Comparison of ENCODE assay signal across 10 mouse cellular contexts in genomic region chr9:56767653-56768136, GRCm38 (mm10). TPM values are rescaled to one million over a fixed set of nuclear protein-coding genes. Genes with fewer than 3 reads are reported as not detected.
DNase-seq lines count a peak whose midpoint lies in the region; ATAC-seq and TF ChIP-seq lines count a peak whose summit lies in the region.
"Had no signal": no experiment of that assay in that cellular context is flagged by ENCODE, and none has a peak within 500 bp of the region (broad histone marks: within the 10 kb centered on the region; RNA-seq: fewer than 3 reads in every experiment).

No protein-coding gene starts in this region.

- no peak overlapping the region for H3K27ac ChIP-seq in hindbrain, embryonic 12.5 days
- no peak overlapping the region for H3K27ac ChIP-seq in hindbrain, embryonic 10.5 days
- H3K27ac ChIP-seq in forebrain, postnatal 0 days (ENCODE audit: low read depth, low read length) = no peak overlapping the region
- H3K27ac ChIP-seq in lung, embryonic 16.5 days (ENCODE audit: low read length) = peak overlapping the region; percentile 88
- H3K27ac ChIP-seq: stomach, embryonic 15.5 days had no signal

- H3K4me2 ChIP-seq in hindbrain, embryonic 12.5 days (replicated peaks) = no peak overlapping the region
- no peak overlapping the region for H3K4me2 ChIP-seq in forebrain, postnatal 0 days (ENCODE audit: low read depth)
- peak overlapping the region; percentile 26; the same call in 1 of the 2 replicates for H3K4me2 ChIP-seq in lung, embryonic 16.5 days (ENCODE audit: low read depth, low read length)
- H3K4me2 ChIP-seq: stomach, embryonic 15.5 days had no signal

- H3K9me3 ChIP-seq in hindbrain, embryonic 12.5 days (replicated peaks) = no peaks in the 10 kb centered on the region
- H3K9me3 ChIP-seq in hindbrain, embryonic 10.5 days = no peaks in the 10 kb centered on the region
- H3K9me3 ChIP-seq in forebrain, postnatal 0 days (ENCODE audit: low read length) = no peaks in the 10 kb centered on the region
- H3K9me3 ChIP-seq in lung, embryonic 16.5 days (ENCODE audit: control insufficient read depth, low read length) = no peaks in the 10 kb centered on the region
- H3K9me3 ChIP-seq: stomach, embryonic 15.5 days had no signal

- WGBS in hindbrain, embryonic 12.5 days = 60% methylated on average over 9 of the region's 9 CpGs
- 86% methylated on average over 9 of the region's 9 CpGs for WGBS in hindbrain, embryonic 10.5 days
- WGBS in forebrain, postnatal 0 days = 19% methylated on average over 9 of the region's 9 CpGs
- 44% methylated on average over 9 of the region's 9 CpGs for WGBS in lung, embryonic 16.5 days

- no peak overlapping the region for H3K4me3 ChIP-seq in hindbrain, embryonic 12.5 days
- no peak overlapping the region for H3K4me3 ChIP-seq in hindbrain, embryonic 10.5 days
- H3K4me3 ChIP-seq in forebrain, postnatal 0 days (ENCODE audit: low read depth, low read length) = no peak overlapping the region
- H3K4me3 ChIP-seq in lung, embryonic 16.5 days (ENCODE audit: low read length) = no peak overlapping the region
- H3K4me3 ChIP-seq: stomach, embryonic 15.5 days had no signal

- no peak for TF ChIP-seq CTCF in forebrain, postnatal 0 days (IDR thresholded peaks at IDR 0.05; ENCODE audit: low read depth)

- ATAC-seq in hindbrain, embryonic 12.5 days (ENCODE audit: low FRiP score) = peak; percentile 72
- peak; percentile 76 for ATAC-seq in forebrain, postnatal 0 days
- ATAC-seq in lung, embryonic 16.5 days (ENCODE audit: low read depth) = peak; percentile 86

- H3K27me3 ChIP-seq in hindbrain, embryonic 12.5 days = no peaks in the 10 kb centered on the region
- H3K27me3 ChIP-seq in hindbrain, embryonic 10.5 days (ENCODE audit: insufficient read depth, poor library complexity, severe bottlenecking) = no peaks in the 10 kb centered on the region
- H3K27me3 ChIP-seq in forebrain, postnatal 0 days (ENCODE audit: insufficient read depth, low read length) = no peaks in the 10 kb centered on the region
- H3K27me3 ChIP-seq in lung, embryonic 16.5 days (ENCODE audit: control insufficient read depth, insufficient read depth, low read depth, low read length) = no peaks in the 10 kb centered on the region
- H3K27me3 ChIP-seq: stomach, embryonic 15.5 days had no signal

- no peaks in the 10 kb centered on the region for H3K36me3 ChIP-seq in hindbrain, embryonic 12.5 days
- H3K36me3 ChIP-seq in hindbrain, embryonic 10.5 days = no peaks in the 10 kb centered on the region
- H3K36me3 ChIP-seq in forebrain, postnatal 0 days (ENCODE audit: insufficient read depth) = peaks cover 3% of the 10 kb centered on the region; the same call in 1 of the 2 replicates
- H3K36me3 ChIP-seq in lung, embryonic 16.5 days (ENCODE audit: control insufficient read depth, insufficient read depth, low read length) = no peaks in the 10 kb centered on the region
- H3K36me3 ChIP-seq: stomach, embryonic 15.5 days had no signal

- no peak for DNase-seq in hindbrain, embryonic 10.5 days (ENCODE audit: low spot score)
- DNase-seq in cerebellum, postnatal 14 days = peak; percentile 77 to 79
- peak; percentile 50 for DNase-seq in forebrain, postnatal 0 days
- no peak for DNase-seq in ovary, adult 18-20 months (ENCODE audit: low spot score)
- DNase-seq in ovary, postnatal 14 days (ENCODE audit: low spot score) = no peak
- DNase-seq in left cerebral cortex, postnatal 25 days (ENCODE audit: low spot score in 2 of 2) = no peak
- DNase-seq: embryo, embryonic 11 days had no signal

- H3K9ac ChIP-seq in hindbrain, embryonic 12.5 days = no peak overlapping the region
- no peak overlapping the region for H3K9ac ChIP-seq in forebrain, postnatal 0 days
- H3K9ac ChIP-seq in lung, embryonic 16.5 days (ENCODE audit: low read length) = no peak overlapping the region
- H3K9ac ChIP-seq: stomach, embryonic 15.5 days had no signal

- peaks cover 11% of the 10 kb centered on the region for H3K4me1 ChIP-seq in hindbrain, embryonic 12.5 days
- peaks cover 10% of the 10 kb centered on the region for H3K4me1 ChIP-seq in hindbrain, embryonic 10.5 days (replicated peaks)
- no peaks in the 10 kb centered on the region for H3K4me1 ChIP-seq in forebrain, postnatal 0 days (ENCODE audit: insufficient read depth)
- peaks cover 3% of the 10 kb centered on the region for H3K4me1 ChIP-seq in lung, embryonic 16.5 days (replicated peaks; ENCODE audit: control insufficient read depth, insufficient read depth, low read length)

- intact Hi-C loops in left cerebral cortex, postnatal 25 days (cut with DNase I) = no loop called here

RNA-seq across cellular contexts. Expression of gene Lingo1, which starts 28.6 kb away (rescaled TPM):
- polyA plus RNA-seq in hindbrain, embryonic 12.5 days (2016; fragmentation: Nextera tagmentation; extraction: Ambion mirVana) = 35.6 and 36.9 TPM in 2 replicates
- 5.1 and 9.9 TPM in 2 replicates for polyA plus RNA-seq in hindbrain, embryonic 10.5 days (2016; fragmentation: Nextera tagmentation; extraction: Ambion mirVana)
- 90.3 and 103 TPM in 2 replicates for total RNA-seq in forebrain, postnatal 0 days (2014; rRNA removed)
- polyA plus RNA-seq in forebrain, postnatal 0 days (2015; fragmentation: Nextera tagmentation; extraction: Ambion mirVana) = 98.6 and 114 TPM in 2 replicates
- polyA plus RNA-seq in lung, embryonic 16.5 days (2015; fragmentation: Nextera tagmentation; extraction: Ambion mirVana) = 3.2 and 3.3 TPM in 2 replicates
- total RNA-seq in left cerebral cortex, postnatal 25 days (2021) = 100 to 1,000 TPM; 486 to 559 TPM

Comparison
In these comparisons a context has a peak if more than half of its experiments do, and no peak if none do; other contexts are left out.
1. DNase-seq: peak in cerebellum, postnatal 14 days (2 of 2) and forebrain, postnatal 0 days (single experiment); none in hindbrain, embryonic 10.5 days (single experiment), ovary, adult 18-20 months (single experiment), ovary, postnatal 14 days (single experiment) and left cerebral cortex, postnatal 25 days (0 of 2).
2. Peak in every context shown above with its lines, with median percentiles within 50 percentile points of each other: ATAC-seq.